Mouse (Mus musculus) CD4-positive helper T cell, adult 2 months (primary cell): ENCODE measurements around the gene Gm9774.

Experiments
- DNase-seq: peaks from one replicate; pipeline ENCODE4 v3.0.0-alpha.2; 2012; ENCODE audit warnings: low read depth, missing footprints, low spot score

The Gm9774 gene

GRCm38 (mm10) chr3:92429323-92429722, at the start of gene Gm9774:
TSS of gene Gm9774 (minus strand) at chr3:92429423.
- no peak for DNase-seq

GRCm38 (mm10) chr3:92470111-92470510, 40.9 kb upstream of the Gm9774 start:
- DNase-seq = no peak

GRCm38 (mm10) chr3:92467424-92467823, 38.2 kb upstream of the Gm9774 start:
- no peak for DNase-seq

GRCm38 (mm10) chr3:92466576-92466975, 37.4 kb upstream of the Gm9774 start:
- DNase-seq = no peak

DNA sequence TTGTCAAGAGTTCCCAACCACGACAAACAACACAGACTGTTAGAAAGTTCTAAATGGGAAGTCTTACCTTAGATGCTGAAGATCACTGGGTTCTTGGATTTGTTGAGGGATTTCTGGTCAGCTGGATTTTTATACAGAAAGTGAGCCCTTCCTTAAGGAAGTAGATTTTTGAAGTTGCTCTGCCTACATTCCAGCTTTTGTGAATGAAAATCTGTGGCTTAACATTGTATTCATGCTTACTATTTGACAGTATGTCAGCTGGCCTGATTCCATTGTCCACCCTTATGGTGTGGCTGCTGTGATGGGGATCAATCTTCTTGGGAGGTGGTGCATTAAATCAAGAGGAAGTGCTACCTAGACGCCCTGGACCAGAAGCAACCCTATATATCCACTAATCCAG, 29.4 kb upstream of the Gm9774 start, which contains the start of gene Sprr3:
TSS of gene Sprr3 (minus strand) at position 101 of the 400 bp plus-strand sequence.
- no peak for DNase-seq

- DNase-seq = no peak
These were observed 25.9 kb upstream of the Gm9774 start for GRCm38 (mm10) chr3:92455151-92455550.

- DNase-seq = no peak
These were observed 11.0 kb upstream of the Gm9774 start for GRCm38 (mm10) chr3:92440177-92440576.

GRCm38 (mm10) chr3:92438689-92439088, 9.5 kb upstream of the Gm9774 start, which contains the start of gene Sprr1b:
TSS of gene Sprr1b (minus strand) at chr3:92438789.
- no peak for DNase-seq

DNA sequence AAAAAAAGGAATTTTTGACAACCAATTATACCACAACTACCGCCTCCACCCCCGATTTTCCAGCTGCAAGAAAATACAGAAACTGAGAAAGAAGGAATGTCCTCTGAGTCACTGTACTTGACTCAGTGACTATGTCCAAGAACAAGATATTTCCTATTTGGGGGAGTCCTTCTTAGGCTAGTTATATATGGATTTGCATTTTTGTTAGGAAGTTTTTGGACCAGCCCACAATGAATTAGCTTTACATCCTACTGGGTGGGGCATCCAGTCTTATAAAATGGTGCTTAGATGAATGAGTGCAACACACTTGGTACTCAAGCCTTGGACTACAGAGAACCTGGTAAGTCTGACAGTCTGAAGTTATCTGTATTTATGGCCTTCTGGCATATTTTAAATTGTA, 3.1 kb upstream of the Gm9774 start, which contains the start of gene Sprr2k:
TSS of gene Sprr2k (plus strand) at position 301 of the 400 bp plus-strand sequence.
- DNase-seq = no peak

- DNase-seq = no peak
These were observed 11.4 kb downstream of the Gm9774 start, which contains the start of gene Sprr2j-ps for GRCm38 (mm10) chr3:92417782-92418181. TSS of gene Sprr2j-ps (plus strand) at chr3:92418082.

DNA sequence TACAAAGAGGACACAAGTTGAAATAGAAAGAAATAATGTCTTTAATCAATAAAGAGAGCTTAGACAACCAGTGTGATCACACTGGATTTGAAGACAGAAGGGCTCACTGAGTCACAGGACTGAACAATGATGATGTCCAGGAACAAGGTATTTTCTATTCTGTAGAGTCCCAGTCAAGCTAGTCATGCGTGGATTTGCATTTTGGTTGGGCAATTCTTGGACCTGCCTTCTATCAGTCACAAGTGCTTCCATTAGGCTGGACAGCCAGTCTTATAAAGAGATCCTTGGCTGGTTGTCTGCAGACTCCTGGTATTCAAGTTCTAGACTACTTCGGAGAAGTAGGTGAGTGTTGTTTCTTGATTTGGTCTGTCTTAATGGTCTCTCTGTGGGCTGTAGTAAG, 21.5 kb downstream of the Gm9774 start, which contains the start of gene Sprr2i:
TSS of gene Sprr2i (plus strand) at position 301 of the 400 bp plus-strand sequence.
- DNase-seq = no peak

- no peak for DNase-seq
These were observed 34.9 kb downstream of the Gm9774 start for GRCm38 (mm10) chr3:92394301-92394700.

- no peak for DNase-seq
These were observed 43.8 kb downstream of the Gm9774 start, which contains the start of gene Sprr2h for GRCm38 (mm10) chr3:92385385-92385784. TSS of gene Sprr2h (plus strand) at chr3:92385685.
